Mouse (Mus musculus) cerebellum, adult 18-20 months (tissue): ENCODE measurements around the gene Pola2.
A peak's percentile ranks its signal among the peaks of the same experiment; 100 is the strongest.

Experiments
- DNase-seq, 2 experiments: peaks; one replicate each; pipeline ENCODE4 v3.0.0; 2021

Pola2 gene

DNA sequence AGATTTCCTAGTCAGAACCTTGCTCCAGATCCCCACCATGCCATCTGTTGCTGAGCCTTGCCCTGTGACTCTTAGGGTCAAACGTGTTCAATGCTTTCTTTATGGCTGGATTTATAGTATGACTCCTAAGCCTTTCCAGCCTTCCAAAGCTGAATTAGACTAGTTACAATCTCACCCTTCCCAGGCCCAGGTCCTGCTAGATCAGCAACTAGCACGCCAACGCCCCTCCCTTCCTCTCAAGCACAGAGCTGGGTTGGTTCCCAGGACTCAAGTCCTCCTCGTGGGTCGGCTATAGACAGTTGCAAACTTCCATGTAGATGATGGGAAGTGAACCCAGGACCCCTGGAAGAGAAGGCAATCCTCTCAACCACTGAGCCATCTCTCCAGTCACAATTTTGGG, 28.3 kb downstream of the Pola2 start:
- DNase-seq, result no peak

DNA sequence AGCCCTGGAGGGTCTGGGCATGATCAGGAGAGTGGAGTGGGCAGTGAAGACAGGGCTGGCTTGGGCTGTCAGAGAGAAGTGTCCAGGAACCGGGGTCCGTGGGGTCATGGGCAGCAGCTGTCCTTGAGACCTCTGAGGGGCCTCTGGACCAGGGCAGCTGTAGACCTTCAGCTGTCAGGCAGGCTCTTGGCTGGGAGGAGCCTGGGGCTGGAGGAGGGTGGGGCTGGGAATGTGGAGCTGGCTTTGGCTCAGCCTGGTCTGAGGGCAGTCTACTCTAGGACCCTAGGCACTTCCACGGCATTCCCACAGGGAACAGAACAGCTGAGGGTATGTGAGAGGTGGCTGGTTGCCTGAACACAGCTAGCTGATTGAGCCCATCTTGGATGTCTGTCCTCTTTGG, 28.7 kb downstream of the Pola2 start:
- no peak for DNase-seq

DNA sequence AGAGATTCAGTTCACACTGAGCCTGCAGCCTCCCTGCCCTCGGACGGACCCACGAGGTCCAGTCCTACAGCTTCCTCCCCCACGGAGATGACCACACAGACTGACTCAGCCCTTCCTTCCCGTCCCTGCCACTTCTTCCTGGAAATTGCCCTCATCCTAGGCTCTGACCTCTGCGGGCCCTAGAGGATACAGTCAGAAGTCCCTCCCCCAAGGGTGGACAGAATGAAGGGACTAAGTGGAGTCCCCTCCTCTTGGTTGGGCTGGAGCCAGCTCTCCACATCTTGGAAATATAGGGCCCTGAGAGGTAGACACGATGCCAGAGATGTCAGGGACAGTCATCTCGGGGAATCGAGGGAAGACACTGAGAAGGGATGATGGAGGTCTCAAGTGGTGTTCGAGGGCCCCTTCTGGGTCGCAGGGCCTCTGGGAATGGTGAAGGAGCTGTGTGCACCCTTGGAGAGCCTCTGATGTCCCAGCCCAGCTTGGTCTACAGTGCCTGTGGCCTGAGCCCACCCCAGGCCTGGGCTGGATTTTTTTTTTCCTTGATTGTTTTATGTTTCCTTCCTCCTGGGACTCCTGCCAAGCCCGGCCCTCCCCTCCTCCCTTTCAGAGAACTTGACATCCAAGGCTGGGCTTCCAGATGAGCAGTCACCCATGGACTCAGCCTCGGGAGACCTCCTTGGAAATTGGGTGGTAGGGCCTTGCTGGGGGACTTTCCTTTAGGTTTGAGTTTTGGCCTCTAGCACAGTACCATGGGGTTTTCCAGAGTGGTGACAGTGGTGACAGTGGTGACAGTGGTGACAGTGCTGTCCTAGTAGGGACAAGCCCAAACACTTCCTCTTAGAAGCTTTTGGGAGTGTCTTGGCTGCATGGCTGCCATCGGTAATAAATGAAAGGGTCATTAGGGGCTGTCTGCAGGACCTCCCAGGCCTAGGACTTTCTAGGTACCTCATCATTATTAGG, 34.1 kb downstream of the Pola2 start:
- DNase-seq, result no peak

DNA sequence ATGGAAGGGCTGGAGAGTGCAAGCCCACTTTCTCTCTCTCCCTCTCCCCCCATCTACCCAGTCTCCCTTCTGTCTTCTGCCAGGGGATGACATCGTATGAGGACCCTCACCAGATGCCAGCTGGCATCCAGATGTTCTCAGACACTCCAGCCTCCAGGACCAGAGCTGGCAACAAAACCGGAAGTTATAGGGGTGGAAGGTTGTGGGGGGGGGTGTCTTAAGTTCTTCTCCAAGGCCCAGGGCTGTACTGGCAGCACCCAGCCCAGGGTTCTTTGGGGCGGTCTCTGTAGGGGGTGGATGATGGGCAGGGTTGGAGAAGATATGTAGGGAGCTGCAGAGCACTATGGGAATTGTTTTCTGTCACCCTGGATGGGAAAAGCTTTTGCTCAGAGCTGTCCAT, 35.5 kb downstream of the Pola2 start:
- DNase-seq, result no peak

DNA sequence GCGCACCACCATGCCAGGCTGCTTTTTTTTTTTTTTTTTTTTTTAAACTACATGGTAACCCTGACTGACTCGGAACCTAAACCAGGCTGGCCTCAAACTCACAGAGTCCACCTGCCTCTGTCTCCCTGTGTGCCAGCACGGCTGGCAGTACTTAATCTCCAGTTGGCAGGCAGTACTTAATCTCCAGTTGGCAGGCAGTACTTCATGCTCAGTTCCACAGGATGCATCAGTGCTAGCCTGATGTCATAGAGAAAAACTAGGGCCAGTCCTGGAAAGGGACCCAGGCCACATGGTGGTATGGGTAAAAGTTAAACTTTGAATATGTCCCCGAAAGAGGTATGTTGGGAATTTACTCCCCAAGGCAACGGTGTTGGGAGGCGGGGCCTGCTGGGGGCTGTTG, 35.9 kb downstream of the Pola2 start:
- DNase-seq, result no peak

DNA sequence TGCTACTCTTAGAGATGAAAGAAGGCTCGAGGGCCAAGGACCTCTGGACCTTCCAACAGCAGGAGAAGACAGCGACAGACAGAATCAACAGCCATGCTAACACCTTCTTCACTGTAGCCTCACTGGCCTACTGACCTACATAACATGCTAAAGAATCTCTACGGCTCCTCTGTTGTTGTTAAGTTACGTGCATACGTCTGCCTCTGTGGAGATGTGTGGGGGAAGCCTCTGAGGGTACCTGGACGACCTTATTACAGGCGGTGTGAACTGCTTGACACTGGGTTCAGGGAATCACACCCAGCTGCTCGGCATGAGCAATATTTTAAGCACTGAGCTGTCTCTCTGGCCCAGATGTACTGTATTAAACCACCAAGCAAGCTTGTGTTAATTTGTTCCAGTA, 36.5 kb downstream of the Pola2 start:
- DNase-seq, result no peak

DNA sequence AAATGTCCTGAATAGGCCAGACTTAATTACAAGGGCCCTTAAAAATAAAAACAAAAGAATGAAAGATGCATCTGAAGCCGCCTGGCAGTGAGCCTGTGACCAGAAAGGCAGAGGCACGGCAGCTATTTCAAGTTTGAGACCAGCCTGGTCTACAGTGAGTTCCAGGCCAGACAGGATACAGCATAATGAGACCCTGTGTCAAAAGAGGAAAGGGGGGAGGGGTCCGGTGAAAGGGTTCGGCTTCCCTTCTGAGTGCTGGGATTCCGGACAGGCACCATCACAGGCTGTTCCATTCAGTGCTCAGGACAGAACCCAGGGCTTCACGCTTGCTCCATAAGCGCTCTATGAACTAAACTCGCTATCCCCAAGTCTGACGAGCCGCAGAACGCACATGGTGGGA, 37.0 kb downstream of the Pola2 start:
- no peak for DNase-seq

DNA sequence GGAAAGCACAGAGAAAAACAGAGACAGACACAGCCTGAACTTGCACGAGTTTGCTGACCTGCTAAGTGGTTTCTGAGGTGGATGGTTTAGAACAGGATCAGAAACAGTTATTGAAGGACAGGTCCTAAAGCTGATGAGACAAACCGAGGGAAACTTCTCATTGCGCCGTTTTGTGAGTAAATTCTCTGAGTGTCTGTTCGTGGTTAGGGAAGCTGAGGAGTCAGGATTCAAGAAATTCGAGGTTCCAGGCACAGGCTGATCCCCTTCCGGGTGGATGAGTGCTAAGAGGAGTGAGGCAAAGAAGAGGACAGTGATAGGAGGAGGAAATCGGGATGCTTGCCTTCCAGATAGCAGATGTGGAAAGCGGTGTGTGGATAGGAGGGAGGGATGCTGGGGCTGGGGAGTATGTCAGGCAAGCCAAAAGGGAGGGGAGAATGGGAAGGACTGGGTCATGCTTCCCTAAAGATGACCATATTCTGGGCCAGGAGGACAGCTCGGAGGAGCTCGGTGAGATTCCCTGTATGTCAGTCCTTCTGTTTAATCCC, 38.6 kb downstream of the Pola2 start:
- DNase-seq, result no peak

DNA sequence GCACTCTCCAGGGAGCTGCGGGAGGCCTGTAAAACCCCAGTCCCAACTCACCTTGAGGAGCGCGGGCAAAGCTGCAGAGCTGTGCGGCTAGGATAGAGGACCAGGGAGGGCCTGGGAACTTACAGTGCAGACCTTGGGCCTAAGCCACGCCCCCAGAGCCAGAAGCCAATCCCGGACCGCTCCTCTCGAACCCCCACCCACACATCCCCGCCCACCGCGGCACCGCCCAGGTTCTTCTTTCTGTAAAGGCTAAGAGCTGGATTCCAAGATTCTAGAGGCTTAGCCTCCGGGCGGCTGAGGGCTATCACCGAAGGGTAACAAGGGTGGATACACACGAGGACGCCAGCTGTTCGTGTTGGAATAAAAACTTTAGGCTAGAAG, 39.3 kb downstream of the Pola2 start, which contains the start of gene Cdc42ep2:
TSS of gene Cdc42ep2 (minus strand) at position 104 of the 381 bp plus-strand sequence.
- peak; percentile 96 to 98 for DNase-seq

DNA sequence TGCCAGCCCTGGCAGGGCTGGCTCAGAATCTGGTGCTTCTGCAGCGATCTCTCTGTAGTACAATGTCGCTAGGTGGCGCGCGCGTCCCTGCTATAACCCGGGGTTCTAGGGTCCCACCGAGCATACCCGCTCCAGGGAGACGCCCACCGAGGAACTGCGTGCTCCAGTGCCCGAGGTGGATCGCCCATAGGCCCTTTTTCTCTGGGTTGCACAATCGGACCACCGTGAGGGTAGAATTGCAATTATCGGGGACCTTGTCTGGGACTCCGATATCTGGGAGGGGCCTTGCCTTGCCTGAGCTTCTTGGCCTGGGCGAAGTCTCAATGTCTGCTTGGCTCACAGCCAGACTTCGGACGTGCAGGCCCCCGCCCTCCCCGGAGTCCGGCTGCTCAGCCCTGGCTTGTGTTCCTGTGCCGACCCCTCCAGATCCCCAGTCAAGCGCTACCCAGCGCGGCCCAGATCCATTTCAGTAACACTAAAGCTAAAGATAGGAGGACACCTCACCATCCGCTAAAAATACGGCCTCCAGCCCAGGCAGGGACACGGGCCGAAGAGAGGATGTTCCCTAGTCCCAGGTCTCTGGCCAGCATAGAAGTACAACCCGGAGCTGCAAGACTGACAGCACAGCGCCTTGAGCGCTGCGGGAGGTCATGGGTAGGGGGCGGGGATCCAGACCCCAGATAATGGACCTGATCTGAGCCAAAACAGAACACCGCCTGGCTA, 39.9 kb downstream of the Pola2 start:
- peak; percentile 90 to 94 for DNase-seq

DNA sequence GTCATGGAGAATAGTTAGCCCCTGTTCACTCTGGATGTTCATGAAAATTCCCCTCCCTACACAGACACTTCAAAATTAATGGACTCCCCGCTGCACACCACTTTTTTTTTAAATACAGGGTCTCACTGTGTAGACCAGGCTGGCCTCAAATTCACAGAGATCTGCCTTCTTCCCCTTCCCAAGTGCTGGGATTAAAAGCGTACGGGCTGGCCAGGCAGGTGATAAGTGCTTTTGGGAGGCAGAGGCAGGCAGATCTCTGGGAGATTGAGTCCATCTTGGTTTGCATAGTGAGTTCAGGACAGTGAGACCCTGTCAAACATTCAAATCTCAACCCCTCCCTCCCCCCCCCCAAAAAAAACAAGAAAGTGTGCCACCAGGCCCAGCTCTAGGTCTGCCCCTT, 41.0 kb downstream of the Pola2 start:
- DNase-seq, result no peak

DNA sequence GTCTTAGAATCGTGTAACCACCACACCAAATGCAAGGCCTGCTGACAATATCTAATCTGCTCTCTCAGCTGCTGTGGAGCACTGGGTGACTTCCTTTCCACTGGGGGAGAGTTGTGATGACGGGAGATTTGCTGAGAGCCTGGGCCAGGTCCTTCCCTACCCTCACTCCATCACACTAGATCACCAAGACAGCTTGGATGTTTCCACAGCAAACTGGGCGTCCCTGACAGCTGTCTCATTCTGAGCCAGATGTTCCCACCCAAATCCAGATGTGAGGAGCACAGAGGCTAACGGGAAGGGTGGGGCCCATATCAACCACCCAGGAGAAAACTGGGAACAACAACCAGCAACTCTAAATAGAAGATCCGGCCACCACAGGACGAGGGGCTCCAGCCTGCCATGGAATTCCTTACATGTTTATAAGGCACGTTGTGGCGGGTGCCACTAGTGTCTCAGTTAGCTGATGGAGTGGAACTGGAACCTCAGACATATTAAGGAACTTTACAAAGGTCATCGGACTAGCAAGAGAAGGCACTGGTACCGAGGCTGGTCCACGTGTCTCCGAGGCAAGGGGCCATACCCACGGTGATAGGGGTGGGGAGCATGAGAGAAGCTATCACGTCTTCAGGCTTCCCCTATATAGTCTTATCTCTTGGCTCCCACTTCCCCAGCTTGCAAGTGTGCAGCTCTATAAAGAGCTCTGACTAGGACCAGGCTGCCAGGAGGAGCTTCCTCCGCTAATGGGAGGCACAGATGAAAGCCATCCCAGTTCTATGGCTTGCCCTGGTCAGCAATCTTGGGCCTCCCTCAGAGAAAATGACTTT, 41.7 kb downstream of the Pola2 start:
- DNase-seq, result no peak

DNA sequence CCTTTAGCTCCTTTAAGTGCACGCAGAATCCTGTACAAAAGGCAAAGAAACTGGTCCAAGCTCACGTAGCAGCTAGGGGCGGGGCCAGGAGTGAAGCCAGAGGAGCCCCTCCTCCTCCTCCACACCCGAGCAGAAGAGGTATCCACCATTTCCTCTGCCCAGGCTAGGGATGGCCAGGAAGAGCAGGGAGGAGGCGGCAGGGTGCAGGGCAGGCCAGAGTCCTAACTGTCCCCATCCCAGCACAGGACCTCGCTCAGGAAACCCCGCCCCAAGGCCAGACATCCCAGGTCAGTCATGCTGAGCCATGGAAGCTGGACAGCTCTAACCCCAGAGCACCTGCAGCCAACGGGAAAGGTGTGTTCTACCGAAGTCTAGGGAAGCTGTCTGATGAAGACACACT, 42.3 kb downstream of the Pola2 start:
- no peak for DNase-seq

DNA sequence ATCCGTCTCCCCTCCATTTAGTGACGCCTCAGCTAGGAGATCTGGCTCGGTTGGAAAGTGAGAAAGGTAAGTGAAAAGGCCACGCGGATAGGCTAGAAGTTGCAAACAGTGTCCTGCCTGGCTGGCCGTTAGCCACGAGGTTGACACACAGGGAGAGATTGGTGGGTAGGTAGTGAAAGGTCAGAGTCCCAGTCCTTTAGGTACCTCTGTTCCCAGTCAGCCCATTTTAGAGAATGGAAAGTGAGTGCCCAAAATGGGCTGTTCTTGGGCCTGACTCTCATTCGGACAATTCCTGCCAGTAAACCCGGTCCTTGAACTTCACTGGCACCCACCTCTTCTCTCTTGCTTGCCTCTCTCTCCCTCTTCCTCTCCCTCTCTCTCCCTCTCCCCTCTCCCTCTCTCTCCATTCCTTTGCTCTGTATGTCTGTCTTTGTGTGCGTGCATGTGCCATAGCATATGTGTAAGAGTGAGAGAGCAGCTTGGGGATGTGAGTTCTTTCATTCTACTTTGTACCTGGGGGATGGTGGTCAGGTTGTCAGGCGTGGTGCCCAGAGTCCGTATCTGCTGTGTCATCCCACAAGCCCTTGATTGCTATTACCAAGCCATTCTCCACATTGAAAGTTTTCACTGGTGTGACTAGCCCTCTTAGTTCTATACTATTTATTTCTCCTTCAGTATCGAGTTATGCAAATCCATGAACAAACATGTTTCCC, 50.8 kb downstream of the Pola2 start, which contains the start of gene Dpf2:
TSS of gene Dpf2 (minus strand) at position 4 of the 713 bp plus-strand sequence.
- no peak for DNase-seq

DNA sequence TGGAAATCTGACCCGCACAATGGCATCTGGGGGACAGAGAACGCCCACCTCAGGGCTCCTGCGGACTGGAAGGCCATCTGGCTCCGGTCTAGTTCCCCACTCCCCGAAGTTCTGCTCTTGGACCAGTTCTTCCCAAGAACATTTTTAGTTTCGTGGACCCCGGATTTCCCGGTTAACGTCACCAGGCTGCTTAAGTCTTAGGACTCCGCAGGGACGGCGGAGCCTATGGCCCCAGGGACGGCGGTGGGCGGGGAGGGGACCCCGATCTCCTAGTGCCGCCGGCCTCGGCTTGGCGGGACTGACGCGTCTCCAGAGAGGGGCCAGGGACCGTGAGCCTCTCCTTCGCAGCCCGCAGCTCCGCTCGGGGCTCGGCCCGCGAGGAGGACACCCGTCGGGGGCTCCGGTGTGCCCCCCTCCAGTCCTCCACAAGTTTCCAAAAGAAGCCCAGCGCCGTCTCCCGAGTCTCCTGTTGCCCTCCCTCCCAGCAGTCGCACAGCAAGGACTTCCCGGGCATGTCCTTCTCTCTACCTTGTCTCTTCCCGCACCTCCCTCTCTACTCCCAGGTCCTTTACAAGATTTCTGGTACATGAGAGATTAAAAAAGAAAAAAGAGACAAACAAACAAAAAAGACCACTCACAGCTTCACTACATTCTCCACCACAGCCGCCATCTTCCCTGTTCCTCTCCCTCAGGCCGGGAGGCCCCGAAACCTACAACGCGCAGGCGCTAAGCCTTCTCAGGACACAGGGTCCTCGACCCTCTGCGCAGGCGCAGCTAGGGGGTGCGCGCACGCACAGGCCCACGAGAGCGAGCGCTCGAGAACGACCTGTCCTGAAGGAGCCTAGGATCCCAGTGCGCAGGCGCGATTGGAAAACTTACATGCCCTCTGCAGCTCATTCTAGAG, 51.6 kb downstream of the Pola2 start:
- peak; percentile 99 to 100 for DNase-seq

DNA sequence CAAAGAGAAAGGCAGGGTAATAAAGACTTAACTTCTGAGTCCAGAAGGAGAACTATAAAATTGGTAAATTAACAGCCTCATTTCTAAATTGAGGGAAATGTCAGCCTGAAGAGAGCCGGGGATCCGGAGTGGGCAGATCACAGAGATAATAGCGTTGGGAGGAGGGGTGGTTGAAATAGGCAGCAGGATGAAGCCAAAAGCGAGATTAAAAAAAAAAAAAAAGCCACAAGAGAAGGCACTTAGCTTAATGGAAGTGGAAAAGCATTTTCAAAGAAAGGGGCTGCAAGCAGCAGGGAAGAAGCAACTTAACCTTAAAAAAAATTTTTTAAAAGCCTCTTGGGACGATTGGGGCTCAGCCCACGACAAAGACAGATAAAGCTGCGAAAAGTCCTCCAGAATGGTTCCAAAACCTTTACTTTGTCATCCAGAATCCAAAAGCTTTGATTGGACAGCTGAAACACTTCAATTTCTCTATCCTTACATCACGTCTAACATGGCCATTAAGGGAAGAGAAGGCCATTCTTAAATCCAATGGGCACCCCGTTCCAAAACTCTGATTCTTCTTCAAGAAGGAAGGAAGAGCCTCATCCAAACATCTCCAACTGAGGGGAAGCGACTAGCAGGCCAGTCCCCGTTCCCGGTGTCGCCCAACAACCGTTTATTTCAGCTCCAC, 52.4 kb downstream of the Pola2 start:
- no peak for DNase-seq

DNA sequence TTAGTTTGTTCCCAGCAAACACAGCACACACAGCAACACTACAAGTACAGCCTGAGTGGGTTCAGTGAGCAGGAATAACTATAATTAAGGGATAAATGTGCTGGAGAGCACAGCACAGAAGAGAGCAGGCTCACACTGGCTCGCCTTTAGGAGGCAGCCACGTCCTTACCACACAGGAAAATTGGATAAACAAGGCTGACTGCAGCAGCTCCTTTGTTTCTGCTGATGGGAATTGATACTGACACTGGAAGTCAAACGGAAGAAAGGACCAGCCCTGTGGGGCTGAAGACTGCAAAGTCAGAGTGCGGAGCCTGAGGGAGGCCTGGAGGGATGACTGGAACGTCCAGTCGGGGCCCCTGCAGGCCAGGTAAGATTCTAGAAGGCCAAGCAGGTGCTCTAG, 53.8 kb downstream of the Pola2 start:
- DNase-seq, result no peak

DNA sequence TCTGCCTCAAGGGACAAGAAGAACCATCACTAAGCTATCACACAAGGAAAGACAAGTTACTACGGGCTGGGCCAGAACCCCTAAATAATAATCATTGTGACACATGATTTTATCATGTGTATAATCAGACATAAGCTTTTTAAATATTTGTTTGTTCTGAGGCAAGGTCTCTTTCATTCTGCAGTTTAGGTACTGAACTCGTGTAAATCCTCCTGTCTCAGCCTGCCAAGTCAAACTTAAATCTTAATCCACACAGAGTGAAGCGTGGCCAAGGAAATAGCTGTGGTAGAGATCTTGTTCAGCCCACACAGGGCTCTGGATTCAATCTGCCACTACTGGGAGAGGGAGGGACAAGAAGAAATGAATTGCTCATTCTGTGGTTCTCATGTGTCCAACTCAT, 56.7 kb downstream of the Pola2 start:
- DNase-seq, result no peak

DNA sequence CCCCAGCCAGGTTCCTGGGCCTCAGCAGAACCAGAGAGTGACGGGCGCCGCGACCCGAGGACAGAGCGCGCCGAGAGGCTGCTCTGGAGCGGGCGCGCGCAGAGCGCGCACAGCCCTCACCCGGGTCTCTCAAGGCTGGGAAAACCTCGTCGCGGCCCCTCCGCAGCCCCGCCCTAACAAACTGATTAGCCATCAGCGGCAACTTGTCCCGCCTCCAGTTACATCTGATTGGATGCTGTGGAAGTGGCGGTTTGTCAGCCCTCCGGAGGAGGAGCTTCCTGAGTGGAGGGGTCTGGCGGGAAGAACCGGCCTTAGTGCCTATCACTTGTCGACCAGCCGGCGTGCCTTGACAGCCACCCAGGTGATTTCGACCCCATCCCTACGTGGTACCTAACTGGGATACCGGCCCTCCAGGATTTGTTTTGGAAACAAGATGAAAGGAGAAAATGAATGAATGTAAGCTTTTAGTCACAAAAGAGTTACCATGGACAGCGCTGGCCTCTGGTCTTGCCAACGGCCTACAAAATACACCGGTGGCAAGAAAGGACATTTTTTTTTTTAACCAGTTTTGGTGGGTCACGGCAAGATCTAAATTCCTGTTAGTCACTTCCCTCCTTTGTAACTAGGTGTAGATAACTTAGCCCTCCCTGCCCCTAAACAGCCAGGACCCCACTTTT, 69.9 kb downstream of the Pola2 start, which contains the start of gene Tigd3:
TSS of gene Tigd3 (minus strand) at position 148 of the 677 bp plus-strand sequence.
- peak; percentile 96 to 99 for DNase-seq
